Mouse (Mus musculus): ENCODE measurements at regions not wholly inside any gene's neighbourhood (a gene's known extent, or its start where the extent isn't known, plus 50 kb on each side); places are given as distances from the start of the nearest gene placed in this dataset.

DNA sequence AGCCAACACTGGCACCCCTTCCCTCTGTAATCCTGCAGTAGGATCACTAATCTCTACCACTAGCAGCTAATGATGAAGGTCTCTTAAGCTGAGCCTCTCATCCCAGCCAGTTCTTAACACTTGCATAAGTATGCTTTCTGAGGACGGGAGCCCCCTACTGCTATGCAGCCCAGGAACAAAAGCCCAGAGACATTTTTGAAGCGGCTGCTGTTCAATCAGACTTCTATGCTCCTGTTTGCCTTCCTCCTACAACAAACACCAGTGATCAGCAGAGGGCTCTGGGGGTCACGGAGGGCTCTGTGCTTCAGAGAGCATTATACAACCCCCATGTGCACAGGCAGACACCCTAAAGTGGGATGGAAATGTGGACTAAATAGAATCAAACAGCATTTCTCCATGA, 162.4 kb downstream of the Barhl2 start:
- Histone ChIP-seq H3K27me3 (replicated peaks; ENCODE audit: control insufficient read depth, insufficient read depth, low read length) (no peaks in the 10 kb centered on the region), H3K4me1 (ENCODE audit: control insufficient read depth, insufficient read depth, low read length) (no peaks in the 10 kb centered on the region), H3K36me3 (ENCODE audit: control insufficient read depth, insufficient read depth, low read length) (no peaks in the 10 kb centered on the region), H3K27ac (ENCODE audit: insufficient read depth, low read depth, low read length) (no peak overlapping the region), H3K4me3 (ENCODE audit: insufficient read depth, low read depth, low read length) (no peak overlapping the region)
- DNase-seq, result no peak
- TF ChIP-seq CTCF (conservative IDR thresholded peaks at IDR 0.05; ENCODE audit: insufficient read depth, insufficient read length, low read depth, low read length) (no peak), POLR2A (IDR thresholded peaks at IDR 0.05; ENCODE audit: low read depth, low read length) (no peak)
- WGBS, result 58% methylated on average over 3 of the region's 3 CpGs

DNA sequence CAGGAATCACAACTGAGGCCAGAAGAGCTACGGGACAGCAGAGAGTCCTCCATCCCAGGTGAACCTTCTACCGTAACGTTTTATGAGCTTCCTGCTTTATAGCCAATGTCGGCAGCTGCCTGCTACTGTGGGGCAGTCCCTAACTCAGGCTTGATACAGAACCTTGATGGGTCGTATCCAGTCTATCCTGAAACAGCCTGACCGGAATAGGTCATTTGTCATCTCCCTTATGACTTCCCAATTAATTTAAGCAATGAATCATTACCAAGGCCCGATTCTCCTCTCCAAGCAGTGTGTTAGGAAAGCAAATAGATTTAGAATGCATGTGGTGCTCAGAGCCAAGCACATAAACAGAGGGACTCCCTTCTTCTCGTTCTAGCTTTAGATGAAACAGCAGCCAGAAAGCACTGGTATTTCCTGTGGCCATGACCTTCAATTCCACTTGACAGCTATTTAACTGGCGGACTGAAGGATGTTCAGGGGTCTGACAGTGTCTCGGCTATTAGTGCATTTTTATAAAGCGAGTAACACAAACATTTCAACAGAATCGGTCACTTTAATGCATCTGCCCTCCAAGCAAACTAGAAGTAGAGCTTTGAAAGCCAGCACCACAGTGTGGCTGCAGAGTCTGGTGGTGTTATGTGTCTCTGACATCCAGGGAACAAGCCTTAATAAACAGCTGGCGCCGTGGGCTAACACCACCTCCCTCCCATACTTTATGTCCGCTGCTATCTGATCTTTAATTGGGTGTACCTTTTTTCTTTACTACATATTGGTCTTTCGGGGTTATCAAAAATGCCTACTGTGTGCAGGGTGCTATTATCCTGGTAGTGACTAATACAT, 165.4 kb downstream of the Barhl2 start:
- no peaks in the 10 kb centered on the region for H3K4me1 ChIP-seq (ENCODE audit: control insufficient read depth, insufficient read depth, low read length)
- H3K27me3 ChIP-seq (replicated peaks; ENCODE audit: control insufficient read depth, insufficient read depth, low read length), result no peaks in the 10 kb centered on the region
- H3K36me3 ChIP-seq (ENCODE audit: control insufficient read depth, insufficient read depth, low read length), result no peaks in the 10 kb centered on the region
- H3K4me3 ChIP-seq (ENCODE audit: insufficient read depth, low read depth, low read length), result no peak overlapping the region
- H3K27ac ChIP-seq (ENCODE audit: insufficient read depth, low read depth, low read length), result no peak overlapping the region
- peak; percentile 4 for DNase-seq
- WGBS, result 25% methylated on average over 16 of the region's 16 CpGs
- TF ChIP-seq POLR2A (IDR thresholded peaks at IDR 0.05; ENCODE audit: low read depth, low read length) (no peak), CTCF (conservative IDR thresholded peaks at IDR 0.05; ENCODE audit: insufficient read depth, insufficient read length, low read depth, low read length) (no peak)

DNA sequence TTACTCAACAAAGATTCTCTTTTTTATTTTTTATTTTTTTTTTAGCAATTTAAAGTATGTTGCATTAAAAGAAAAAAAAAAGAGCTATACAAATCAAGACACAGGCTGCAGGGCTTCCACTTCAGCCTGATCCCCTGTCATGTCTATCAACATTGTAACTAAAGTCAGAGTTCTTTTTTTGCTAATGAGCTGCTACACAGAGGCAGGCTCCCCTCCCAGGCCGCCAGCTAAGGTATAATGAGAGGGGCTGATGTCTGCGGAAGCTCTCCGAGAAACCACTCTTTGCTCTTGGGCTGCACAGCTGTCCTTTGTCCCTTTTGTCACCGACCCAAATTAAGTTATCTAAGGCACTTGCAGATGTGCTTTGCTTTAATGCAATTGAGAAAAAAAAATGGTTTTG, 172.8 kb downstream of the Barhl2 start:
- TF ChIP-seq POLR2A (IDR thresholded peaks at IDR 0.05; ENCODE audit: low read depth, low read length) (no peak), CTCF (conservative IDR thresholded peaks at IDR 0.05; ENCODE audit: insufficient read depth, insufficient read length, low read depth, low read length) (no peak)
- DNase-seq, result no peak
- no peak overlapping the region for H3K4me3 ChIP-seq (ENCODE audit: insufficient read depth, low read depth, low read length)
- WGBS, result 26% methylated on average over 4 of the region's 4 CpGs
- H3K4me1 ChIP-seq (ENCODE audit: control insufficient read depth, insufficient read depth, low read length), result no peaks in the 10 kb centered on the region
- no peaks in the 10 kb centered on the region for H3K36me3 ChIP-seq (ENCODE audit: control insufficient read depth, insufficient read depth, low read length)
- no peaks in the 10 kb centered on the region; the same call in 1 of the 2 replicates for H3K27me3 ChIP-seq (replicated peaks; ENCODE audit: control insufficient read depth, insufficient read depth, low read length)
- no peak overlapping the region for H3K27ac ChIP-seq (ENCODE audit: insufficient read depth, low read depth, low read length)

- WGBS, result 56% methylated on average over 9 of the region's 9 CpGs
- Histone ChIP-seq H3K4me1 (ENCODE audit: control insufficient read depth, insufficient read depth, low read length) (no peaks in the 10 kb centered on the region), H3K27me3 (replicated peaks; ENCODE audit: control insufficient read depth, insufficient read depth, low read length) (no peaks in the 10 kb centered on the region; the same call in 1 of the 2 replicates), H3K4me3 (ENCODE audit: insufficient read depth, low read depth, low read length) (no peak overlapping the region), H3K36me3 (ENCODE audit: control insufficient read depth, insufficient read depth, low read length) (no peaks in the 10 kb centered on the region), H3K27ac (ENCODE audit: insufficient read depth, low read depth, low read length) (no peak overlapping the region)
- TF ChIP-seq CTCF (conservative IDR thresholded peaks at IDR 0.05; ENCODE audit: insufficient read depth, insufficient read length, low read depth, low read length) (no peak), POLR2A (IDR thresholded peaks at IDR 0.05; ENCODE audit: low read depth, low read length) (no peak)
- no peak for DNase-seq
Measured at GRCm38 (mm10) chr5:106284731-106285130, 173.2 kb downstream of the Barhl2 start.

DNA sequence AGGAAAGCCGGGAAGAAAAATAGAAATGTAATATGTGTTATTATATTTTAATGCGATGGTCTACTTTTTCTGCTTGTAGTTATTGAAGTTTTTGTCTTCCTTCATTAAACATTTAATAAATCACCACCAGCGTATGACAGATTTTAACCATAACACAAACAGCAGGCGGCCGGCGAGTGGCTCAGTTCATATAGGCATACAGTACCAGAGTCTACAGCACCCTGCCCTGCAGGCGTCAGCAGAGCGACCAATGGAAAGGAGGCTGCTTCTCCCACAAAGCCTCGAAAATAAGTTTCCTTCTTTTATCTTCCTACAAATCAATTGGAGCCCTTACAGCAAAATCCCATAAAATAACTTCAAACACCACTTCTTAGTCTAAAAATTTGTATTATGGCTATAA, 175.3 kb downstream of the Barhl2 start:
- H3K4me3 ChIP-seq (ENCODE audit: insufficient read depth, low read depth, low read length), result no peak overlapping the region
- 73% methylated on average over 9 of the region's 9 CpGs for whole genome bisulfite sequencing
- no peaks in the 10 kb centered on the region; the same call in 1 of the 2 replicates for H3K27me3 ChIP-seq (replicated peaks; ENCODE audit: control insufficient read depth, insufficient read depth, low read length)
- TF ChIP-seq POLR2A (IDR thresholded peaks at IDR 0.05; ENCODE audit: low read depth, low read length), result no peak
- no peak for TF ChIP-seq CTCF (conservative IDR thresholded peaks at IDR 0.05; ENCODE audit: insufficient read depth, insufficient read length, low read depth, low read length)
- no peaks in the 10 kb centered on the region for H3K4me1 ChIP-seq (ENCODE audit: control insufficient read depth, insufficient read depth, low read length)
- no peak for DNase-seq
- H3K36me3 ChIP-seq (ENCODE audit: control insufficient read depth, insufficient read depth, low read length), result no peaks in the 10 kb centered on the region
- H3K27ac ChIP-seq (ENCODE audit: insufficient read depth, low read depth, low read length), result no peak overlapping the region

DNA sequence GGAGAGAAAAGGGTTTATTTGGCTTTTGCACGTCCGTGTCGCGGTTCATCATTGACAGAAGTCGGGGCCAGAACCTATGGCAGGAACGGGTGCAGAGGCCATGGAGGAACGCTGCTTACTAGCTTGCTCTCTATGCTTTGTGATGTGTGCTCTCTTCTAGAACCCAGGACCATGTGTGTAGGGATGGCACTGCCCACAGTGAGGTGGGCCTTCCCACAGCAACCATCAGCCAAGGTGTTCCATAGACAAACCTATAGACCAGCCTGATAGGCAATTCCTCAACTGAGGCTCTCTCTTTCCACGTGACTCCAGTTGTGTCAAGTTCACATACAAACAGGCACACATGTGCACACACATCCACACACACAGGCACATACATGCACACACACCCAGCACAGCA, 180.2 kb downstream of the Barhl2 start:
- no peak for DNase-seq
- Histone ChIP-seq H3K36me3 (ENCODE audit: control insufficient read depth, insufficient read depth, low read length) (no peaks in the 10 kb centered on the region), H3K27me3 (replicated peaks; ENCODE audit: control insufficient read depth, insufficient read depth, low read length) (no peaks in the 10 kb centered on the region; the same call in 1 of the 2 replicates), H3K4me3 (ENCODE audit: insufficient read depth, low read depth, low read length) (no peak overlapping the region), H3K4me1 (ENCODE audit: control insufficient read depth, insufficient read depth, low read length) (no peaks in the 10 kb centered on the region), H3K27ac (ENCODE audit: insufficient read depth, low read depth, low read length) (no peak overlapping the region)
- 86% methylated on average over 8 of the region's 8 CpGs for WGBS
- TF ChIP-seq CTCF (conservative IDR thresholded peaks at IDR 0.05; ENCODE audit: insufficient read depth, insufficient read length, low read depth, low read length), result no peak
- no peak for TF ChIP-seq POLR2A (IDR thresholded peaks at IDR 0.05; ENCODE audit: low read depth, low read length)

DNA sequence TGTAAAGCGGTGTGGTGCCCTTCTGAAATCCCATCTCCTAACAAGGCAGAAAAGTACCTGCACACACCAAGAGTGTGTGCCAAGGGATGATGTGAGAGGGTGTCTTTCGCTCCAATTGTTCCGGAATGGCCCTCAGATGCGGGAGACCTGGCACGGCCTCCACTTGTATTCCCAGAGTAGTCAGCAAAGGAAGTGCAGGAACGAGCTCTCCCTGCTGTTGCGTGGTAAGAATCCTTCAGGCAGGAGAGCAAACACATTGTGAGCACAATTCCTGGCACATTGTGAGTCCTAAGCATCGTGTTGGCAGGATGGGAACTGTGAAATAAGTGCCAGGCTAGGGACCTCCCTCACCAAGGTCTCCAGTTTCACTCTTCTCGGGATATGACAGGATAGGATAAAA, 180.7 kb downstream of the Barhl2 start:
- Histone ChIP-seq H3K4me3 (ENCODE audit: insufficient read depth, low read depth, low read length) (no peak overlapping the region), H3K27ac (ENCODE audit: insufficient read depth, low read depth, low read length) (no peak overlapping the region), H3K36me3 (ENCODE audit: control insufficient read depth, insufficient read depth, low read length) (no peaks in the 10 kb centered on the region), H3K27me3 (replicated peaks; ENCODE audit: control insufficient read depth, insufficient read depth, low read length) (no peaks in the 10 kb centered on the region; the same call in 1 of the 2 replicates), H3K4me1 (ENCODE audit: control insufficient read depth, insufficient read depth, low read length) (no peaks in the 10 kb centered on the region)
- no peak for DNase-seq
- 77% methylated on average over 9 of the region's 9 CpGs for WGBS
- no peak for TF ChIP-seq CTCF (conservative IDR thresholded peaks at IDR 0.05; ENCODE audit: insufficient read depth, insufficient read length, low read depth, low read length)
- TF ChIP-seq POLR2A (IDR thresholded peaks at IDR 0.05; ENCODE audit: low read depth, low read length), result no peak

Data from kidney, adult 2 months (tissue).